In the genomic region with DNA sequence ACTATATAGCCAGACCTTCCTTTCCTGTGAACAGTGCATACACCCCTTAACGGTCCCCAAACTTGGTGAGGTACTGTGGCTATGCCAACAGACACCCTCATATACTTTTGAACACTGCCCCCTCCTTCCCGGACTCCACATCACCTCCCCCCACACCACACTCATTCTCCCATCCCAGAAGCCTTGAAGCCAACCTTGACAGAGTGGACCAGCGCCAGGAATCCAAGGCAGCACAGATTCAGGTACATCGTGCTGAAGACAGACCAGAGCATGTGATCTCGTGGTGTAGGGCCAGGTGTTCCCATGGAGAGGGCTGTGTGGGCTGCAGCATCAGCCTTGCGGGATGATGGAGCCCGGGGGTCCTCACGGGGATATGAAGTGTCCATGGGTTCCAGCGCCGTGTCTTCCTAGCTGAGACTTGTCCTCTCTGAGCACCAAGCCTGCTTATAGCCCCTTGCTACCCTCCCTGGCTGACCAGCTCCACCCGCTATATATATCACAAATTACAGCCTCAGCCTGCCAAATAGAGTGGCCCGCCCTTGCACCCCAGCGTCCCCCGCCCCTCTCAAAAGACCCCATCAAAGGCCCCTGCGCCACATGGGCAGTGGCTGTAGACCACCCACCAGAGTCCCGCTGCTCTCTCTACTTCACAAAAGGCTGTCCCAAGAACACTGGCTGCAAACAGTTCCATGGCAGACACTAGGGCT, we compare ENCODE assay signal across 12 mouse cellular contexts. TPM values are rescaled to one million over a fixed set of nuclear protein-coding genes. Genes with fewer than 3 reads are reported as not detected.
A peak's percentile ranks its signal among the peaks of the same experiment; 100 is the strongest.
DNase-seq lines count a peak whose midpoint lies in the region; ATAC-seq and TF ChIP-seq lines count a peak whose summit lies in the region.
"Had no signal": no experiment of that assay in that cellular context is flagged by ENCODE, and none has a peak within 500 bp of the region (broad histone marks: within the 10 kb centered on the region; RNA-seq: fewer than 3 reads in every experiment).

A gene (minus strand): TSS at position 468 of the 707 bp plus-strand sequence.

- TF ChIP-seq CTCF in E14TG2a.4 (conservative IDR thresholded peaks at IDR 0.05; ENCODE audit: low read length) = no peak
- TF ChIP-seq CTCF in layer of hippocampus, adult 2 months (conservative IDR thresholded peaks at IDR 0.05) = no peak

- H3K9ac ChIP-seq in kidney, embryonic 16.5 days (replicated peaks; ENCODE audit: low read length) = 0 out of 2 replicates have a peak within 1 kb of the TSS, but pooled peaks have one; percentile 28
- H3K9ac ChIP-seq in embryonic facial prominence, embryonic 15.5 days = no peak within 1 kb of the TSS
- H3K9ac ChIP-seq: liver, embryonic 14.5 days had no signal

- no peak for ATAC-seq in kidney, embryonic 16.5 days (ENCODE audit: low FRiP score, low TSS enrichment)
- no peak for ATAC-seq in embryonic facial prominence, embryonic 15.5 days (ENCODE audit: insufficient number of reproducible peaks, low FRiP score, low TSS enrichment, low read depth)
- no peak for ATAC-seq in inflammation-experienced regulatory T-cells, adult 6 months

- H3K9me3 ChIP-seq in kidney, embryonic 16.5 days (ENCODE audit: low read length) = no peaks in the 10 kb centered on the region
- no peaks in the 10 kb centered on the region for H3K9me3 ChIP-seq in E14TG2a.4 (ENCODE audit: low read length)
- H3K9me3 ChIP-seq in embryonic facial prominence, embryonic 15.5 days (replicated peaks) = no peaks in the 10 kb centered on the region

- peaks cover 37% of the 10 kb centered on the region for H3K4me1 ChIP-seq in kidney, embryonic 16.5 days (ENCODE audit: insufficient read depth, low read length)
- peaks cover 89% of the 10 kb centered on the region for H3K4me1 ChIP-seq in E14TG2a.4 (replicated peaks; ENCODE audit: low read depth, low read length)
- peaks cover 51% of the 10 kb centered on the region for H3K4me1 ChIP-seq in embryonic facial prominence, embryonic 15.5 days

- H3K27ac ChIP-seq in kidney, embryonic 16.5 days (ENCODE audit: low read length) = peak within 1 kb of the TSS; percentile 61
- peak within 1 kb of the TSS; percentile 70 for H3K27ac ChIP-seq in embryonic facial prominence, embryonic 15.5 days (replicated peaks)
- no peak within 1 kb of the TSS for H3K27ac ChIP-seq in layer of hippocampus, adult 2 months
- H3K27ac ChIP-seq: liver, embryonic 14.5 days had no signal

- peaks cover 34% of the 10 kb centered on the region for H3K36me3 ChIP-seq in kidney, embryonic 16.5 days (ENCODE audit: insufficient read depth, low read length)
- peaks cover 97% of the 10 kb centered on the region for H3K36me3 ChIP-seq in E14TG2a.4 (ENCODE audit: insufficient read depth, low read length)
- peaks cover 56% of the 10 kb centered on the region for H3K36me3 ChIP-seq in embryonic facial prominence, embryonic 15.5 days

- DNase-seq in heart, adult 11 months = peak; percentile 93
- DNase-seq in heart, adult 8-10 months (ENCODE audit: low spot score) = no peak
- no peak for DNase-seq in kidney, postnatal 25 days
- no peak for DNase-seq in layer of hippocampus, adult 2 months (ENCODE audit: low spot score in 2 of 2)
- DNase-seq: B cell, adult 2 months; cerebellum, postnatal 36 days; gastrocnemius, postnatal 10 days had no signal

- 53% methylated on average over 16 of the region's 16 CpGs for WGBS in kidney, embryonic 16.5 days
- WGBS in embryonic facial prominence, embryonic 15.5 days = 80% methylated on average over 16 of the region's 16 CpGs

- no peak within 1 kb of the TSS for H3K4me3 ChIP-seq in kidney, embryonic 16.5 days (ENCODE audit: low read length)
- H3K4me3 ChIP-seq in E14TG2a.4 (replicated peaks; ENCODE audit: low read length) = peak within 1 kb of the TSS; percentile 93
- H3K4me3 ChIP-seq in embryonic facial prominence, embryonic 15.5 days (replicated peaks) = no peak within 1 kb of the TSS
- H3K4me3 ChIP-seq in layer of hippocampus, adult 2 months = no peak within 1 kb of the TSS

- no peaks in the 10 kb centered on the region for H3K27me3 ChIP-seq in kidney, embryonic 16.5 days (ENCODE audit: insufficient read depth, low read length)
- no peaks in the 10 kb centered on the region for H3K27me3 ChIP-seq in E14TG2a.4 (ENCODE audit: insufficient read depth, low read length)
- no peaks in the 10 kb centered on the region for H3K27me3 ChIP-seq in embryonic facial prominence, embryonic 15.5 days

- peak within 1 kb of the TSS; percentile 14; the same call in 1 of the 2 replicates for H3K4me2 ChIP-seq in kidney, embryonic 16.5 days (replicated peaks; ENCODE audit: low read depth, low read length)
- H3K4me2 ChIP-seq in embryonic facial prominence, embryonic 15.5 days (replicated peaks) = peak within 1 kb of the TSS; percentile 27

RNA-seq across cellular contexts. Expression of the gene that starts here (rescaled TPM):
- under 1 TPM in 3 of 4 experiments, not detected in 1; 0.35 to 0.72 (median 0.37) TPM for total RNA-seq in heart, adult 8-10 months (2022)
- 4.2 and 5.8 TPM in 2 replicates for polyA plus RNA-seq in kidney, embryonic 16.5 days (2015; fragmentation: Nextera tagmentation; extraction: Ambion mirVana)
- polyA plus RNA-seq in embryonic facial prominence, embryonic 15.5 days (2015; fragmentation: Nextera tagmentation; extraction: Ambion mirVana) = 110 and 112 TPM in 2 replicates
- polyA plus RNA-seq in inflammation-experienced regulatory T-cells, adult 6 months (2017; shearing (Covaris generic)) = under 1 TPM in 1 of 3 experiments, not detected in 2; 0.46 TPM
- total RNA-seq in layer of hippocampus, adult 2 months (2021) = not detected

Comparison
In these comparisons a context has a peak if more than half of its experiments do, and no peak if none do; other contexts are left out.
1. RNA of the gene that starts here (polyA plus RNA-seq): 110 to 112 TPM in embryonic facial prominence, embryonic 15.5 days; 4.2 to 5.8 TPM in kidney, embryonic 16.5 days and 0.46 TPM in inflammation-experienced regulatory T-cells, adult 6 months; every median in the first group is over 10 times any median in the second.